Mouse (Mus musculus): ENCODE measurements around the gene Zdhhc3.

Gene Zdhhc3

GRCm38 (mm10) chr9:123112805-123113521, at the start of gene Zdhhc3, which contains the start of gene Exosc7:
Gene Zdhhc3 (minus strand): TSS chr9:123113205.
Gene Exosc7 (plus strand): TSS chr9:123113215.
- peak; percentile 83 to 93 for DNase-seq

- DNase-seq: no peak
These were observed 48.8 kb upstream of the Zdhhc3 start for GRCm38 (mm10) chr9:123161792-123162191.

GRCm38 (mm10) chr9:123159330-123159729, 46.3 kb upstream of the Zdhhc3 start:
- peak; percentile 74 to 89 for DNase-seq

DNA sequence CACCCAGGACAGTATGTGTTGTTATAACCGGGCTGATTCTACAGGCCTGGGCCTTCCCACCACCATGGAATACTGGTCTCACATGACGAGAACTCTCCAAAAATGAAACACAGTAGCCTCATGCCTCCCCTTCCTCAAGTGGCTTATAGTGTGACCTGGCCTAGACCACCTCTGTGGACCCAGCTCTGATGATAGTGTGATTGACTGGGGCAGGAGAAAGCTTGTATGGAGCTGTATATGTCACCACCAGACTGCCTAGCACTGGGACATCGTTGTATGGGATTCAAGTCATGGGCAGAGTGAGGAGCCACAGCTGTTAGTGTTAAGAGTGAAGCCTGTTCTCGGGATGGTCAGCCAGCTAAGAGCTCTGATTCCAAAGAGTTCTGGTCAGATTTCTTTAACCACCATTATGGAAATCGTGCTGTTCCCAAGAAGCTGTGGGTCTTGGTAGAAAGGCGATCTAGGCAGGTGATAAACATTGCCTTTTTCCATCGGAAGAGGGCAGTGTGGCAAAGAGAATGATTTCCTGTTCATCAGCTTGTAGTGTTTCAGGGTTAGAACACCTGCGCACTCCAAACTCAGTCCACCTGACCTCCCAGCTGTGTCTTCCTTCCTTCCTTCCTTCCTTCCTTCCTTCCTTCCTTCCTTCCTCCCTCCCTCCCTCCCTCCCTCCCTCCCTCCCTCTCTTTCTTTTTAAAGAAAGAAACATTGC, 45.3 kb upstream of the Zdhhc3 start:
- DNase-seq: peak in 1 of 2 experiments; percentile 59

- no peak for DNase-seq
These were observed 44.7 kb upstream of the Zdhhc3 start for GRCm38 (mm10) chr9:123157699-123158098.

DNA sequence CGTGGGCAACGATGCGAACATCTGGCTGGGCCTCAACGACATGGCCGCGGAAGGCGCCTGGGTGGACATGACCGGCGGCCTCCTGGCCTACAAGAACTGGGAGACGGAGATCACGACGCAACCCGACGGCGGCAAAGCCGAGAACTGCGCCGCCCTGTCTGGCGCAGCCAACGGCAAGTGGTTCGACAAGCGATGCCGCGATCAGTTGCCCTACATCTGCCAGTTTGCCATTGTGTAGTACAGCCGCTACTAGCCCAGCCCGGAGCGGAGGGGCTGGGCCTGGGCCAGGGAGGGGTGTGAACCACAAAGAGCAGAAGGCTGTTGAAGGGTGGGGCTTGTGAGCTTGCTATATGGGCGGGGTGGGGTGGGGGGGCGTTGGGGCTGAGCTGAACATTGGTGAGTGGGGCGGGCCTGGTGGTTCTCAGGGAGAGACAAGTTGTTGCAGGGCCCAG, 43.9 kb upstream of the Zdhhc3 start:
- peak; percentile 59 to 78 for DNase-seq

DNA sequence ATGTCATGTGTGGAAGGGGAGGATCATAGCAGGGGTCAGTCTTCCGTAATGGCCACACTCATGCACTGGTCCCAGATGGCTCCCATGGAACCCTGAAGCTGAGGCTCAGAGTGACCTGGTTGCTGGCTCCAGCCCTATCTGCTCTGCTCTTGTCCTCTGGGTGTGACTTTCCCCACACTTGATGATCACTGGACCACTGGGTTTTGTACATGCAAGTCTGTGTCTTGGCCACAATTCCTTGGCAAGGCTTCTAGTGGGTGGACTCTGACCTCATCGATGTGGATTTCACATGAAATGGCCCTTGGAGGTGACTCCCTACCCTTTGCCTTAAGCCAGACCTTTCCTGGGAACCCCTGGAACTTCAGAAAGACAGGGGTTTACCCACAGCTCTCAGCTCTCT, 40.1 kb upstream of the Zdhhc3 start:
- no peak for DNase-seq

DNA sequence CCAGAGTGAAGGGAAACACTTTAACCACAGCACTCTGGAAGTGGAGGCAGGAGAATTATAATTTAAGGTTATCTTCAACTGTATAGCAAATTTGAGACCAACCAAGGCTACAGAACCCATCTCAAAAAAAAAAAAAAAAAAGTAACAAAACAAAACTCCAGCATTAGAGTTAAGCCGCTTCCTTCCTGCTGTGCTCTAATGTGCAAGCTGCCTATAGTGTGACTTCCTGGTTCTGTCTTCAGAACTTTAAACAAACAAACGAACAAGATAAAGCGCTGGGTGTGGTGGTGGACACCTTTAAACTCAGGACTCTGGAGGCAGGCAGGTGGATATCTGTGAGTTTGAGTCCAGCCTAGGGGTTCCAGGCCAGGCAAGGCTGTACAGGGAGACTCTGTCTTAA, 39.0 kb upstream of the Zdhhc3 start:
- no peak for DNase-seq

DNA sequence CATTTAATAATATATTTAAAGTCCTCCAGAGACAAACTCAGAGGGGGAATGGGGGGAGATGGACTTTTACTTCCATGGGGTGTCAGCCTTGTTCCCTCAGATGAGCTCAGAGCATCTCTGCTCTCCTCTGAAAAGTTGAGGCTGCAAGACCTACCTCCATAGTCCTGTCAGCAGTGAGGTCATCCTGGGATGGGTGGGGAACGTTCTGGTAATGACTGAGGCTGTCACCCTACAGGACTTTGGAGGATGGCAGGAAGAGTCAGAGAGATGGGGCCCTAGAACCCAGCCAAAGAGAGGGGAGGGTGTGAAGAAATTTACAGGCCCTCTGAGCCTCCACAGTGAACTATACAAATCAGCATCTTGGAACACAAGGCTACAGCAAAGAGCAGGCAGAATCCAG, 38.6 kb upstream of the Zdhhc3 start:
- DNase-seq: no peak

DNA sequence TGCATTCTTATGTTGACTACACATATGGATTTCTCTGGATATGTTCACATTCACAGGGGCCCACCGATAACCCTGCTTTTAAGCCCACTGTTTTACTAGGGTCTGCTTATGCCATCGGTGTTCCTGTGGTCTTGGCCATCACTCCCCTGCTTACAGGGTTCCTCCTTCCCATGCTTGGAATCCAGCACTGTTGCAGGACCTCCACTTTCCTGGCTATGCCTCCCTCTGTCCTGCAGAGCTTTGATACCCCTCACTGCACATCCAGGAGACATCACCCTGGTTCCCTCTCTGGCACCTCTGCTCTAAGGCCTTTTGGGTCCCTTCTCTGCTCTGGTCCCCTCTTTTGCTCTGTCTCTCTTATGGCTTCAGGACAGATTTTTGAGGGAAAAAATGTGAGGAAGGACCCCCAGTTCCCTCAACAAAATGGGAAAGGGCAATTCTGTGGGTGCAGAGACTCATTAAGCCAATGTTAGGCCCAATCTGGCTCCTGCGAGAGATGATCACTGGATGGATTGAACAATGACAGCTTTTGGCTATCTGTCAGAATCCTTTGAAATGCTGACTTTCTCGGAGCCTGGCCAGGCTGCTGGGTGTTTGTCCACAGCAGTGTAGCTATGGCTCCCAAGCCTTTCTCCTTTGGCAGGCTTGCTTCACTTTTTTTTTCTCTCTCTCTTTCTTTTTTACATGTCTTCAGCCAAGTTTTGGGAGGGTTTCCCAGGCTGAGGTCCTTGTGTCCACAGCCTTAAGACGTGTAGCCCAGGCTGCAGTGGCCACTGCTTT, 37.4 kb upstream of the Zdhhc3 start, which contains the start of gene Clec3b:
TSS of gene Clec3b (plus strand) at position 706 of the 780 bp plus-strand sequence.
- peak; percentile 50 to 61 for DNase-seq

DNA sequence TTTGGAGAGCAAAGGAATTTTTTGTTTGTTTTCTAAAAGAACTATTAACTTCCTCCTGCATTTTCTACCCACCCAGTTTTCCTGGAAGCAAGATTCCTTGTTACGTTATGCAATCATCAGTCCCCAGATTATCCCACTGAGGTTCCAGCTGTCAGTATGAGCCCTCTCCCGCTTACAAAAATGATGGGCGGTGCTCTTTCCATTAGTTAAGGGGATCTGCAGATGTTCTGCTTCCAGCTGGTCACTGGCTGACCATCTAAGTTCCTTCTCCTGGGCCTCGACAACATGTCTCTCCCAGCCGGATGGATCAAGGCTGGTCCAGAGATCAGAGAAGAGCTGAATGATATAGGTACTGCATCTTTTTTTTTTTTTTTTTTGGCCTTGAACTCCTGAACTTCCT, 35.4 kb upstream of the Zdhhc3 start:
- DNase-seq: no peak

GRCm38 (mm10) chr9:123139887-123140614, 27.0 kb upstream of the Zdhhc3 start:
- DNase-seq: no peak

DNA sequence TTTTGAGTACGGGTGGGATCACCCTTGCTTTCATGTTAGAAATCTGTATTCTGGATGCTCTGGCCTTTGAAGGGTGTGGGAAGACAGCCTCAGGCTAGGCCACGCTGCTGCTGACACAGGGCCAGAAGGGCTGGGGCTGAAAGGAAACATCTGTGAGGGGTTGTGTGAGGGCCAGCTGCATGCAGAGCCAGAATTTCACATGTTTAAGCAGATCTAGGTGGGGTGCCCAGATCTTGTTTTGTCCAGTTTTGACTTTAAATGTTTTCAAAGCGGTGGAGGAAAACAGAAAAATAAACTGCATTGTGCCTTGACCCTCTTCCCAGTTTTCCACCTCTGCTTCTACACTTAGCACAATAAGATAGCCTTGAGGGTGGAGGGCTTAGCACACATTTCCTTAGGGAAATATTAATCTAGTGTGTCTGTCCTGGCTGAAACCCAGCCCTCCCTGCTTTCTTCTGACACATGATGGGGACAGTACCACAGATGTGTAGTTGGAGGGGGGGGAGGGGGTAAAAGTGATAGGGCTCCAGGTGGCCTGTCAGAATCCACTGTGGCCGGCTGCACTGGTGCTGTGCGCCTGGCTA, 26.0 kb upstream of the Zdhhc3 start:
- peak; percentile 70 to 87 for DNase-seq

- DNase-seq: no peak
These were observed 24.1 kb upstream of the Zdhhc3 start for GRCm38 (mm10) chr9:123136953-123137682.

GRCm38 (mm10) chr9:123132994-123133393, 20.0 kb upstream of the Zdhhc3 start:
- no peak for DNase-seq

- no peak for DNase-seq
These were observed 14.7 kb upstream of the Zdhhc3 start for GRCm38 (mm10) chr9:123127663-123128062.

- DNase-seq: no peak
These were observed 11.5 kb upstream of the Zdhhc3 start for GRCm38 (mm10) chr9:123124413-123124981.

DNA sequence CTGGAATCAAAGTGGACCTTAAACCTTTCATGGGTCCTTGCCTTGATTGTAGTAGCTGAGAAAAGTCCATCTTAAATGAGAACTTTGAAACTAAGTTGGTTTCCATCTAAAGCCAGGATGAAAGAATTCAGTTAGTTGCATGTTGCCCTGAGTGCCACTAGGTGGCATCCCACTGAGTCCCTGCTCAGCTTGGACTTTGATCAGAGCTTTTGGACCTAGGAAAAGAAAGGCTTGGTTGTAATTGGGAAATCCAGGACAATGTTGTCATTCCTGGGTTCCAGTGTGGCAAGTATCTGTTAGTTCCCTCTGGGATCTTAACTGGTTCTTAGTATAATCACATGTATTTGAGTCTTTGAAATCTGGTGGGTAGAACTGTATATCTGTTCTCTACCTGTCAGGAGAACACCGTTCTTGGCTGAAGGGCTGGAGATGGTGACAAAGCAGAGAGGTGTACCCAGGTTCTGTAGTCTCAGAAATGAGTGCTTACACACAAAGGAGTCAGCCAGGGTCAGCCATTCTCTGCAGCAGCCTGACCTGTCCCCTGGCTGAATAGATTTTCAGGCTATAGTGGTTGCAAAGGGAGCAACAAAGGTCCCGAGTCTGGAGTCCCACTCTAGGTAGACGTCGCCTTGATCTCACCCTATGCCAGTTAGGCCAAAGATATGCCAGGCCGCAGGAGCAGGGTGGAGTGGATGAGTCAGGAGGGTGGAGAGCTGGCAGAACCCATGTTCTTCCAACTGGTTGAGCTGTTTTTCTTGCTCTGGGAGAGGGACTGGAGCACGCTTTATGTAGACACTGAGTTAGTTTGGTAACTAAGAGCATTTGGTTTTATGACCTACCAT, 10.8 kb upstream of the Zdhhc3 start:
- peak in 1 of 2 experiments; percentile 21 for DNase-seq

- DNase-seq: no peak
These were observed 10.0 kb upstream of the Zdhhc3 start for GRCm38 (mm10) chr9:123123017-123123416.

DNA sequence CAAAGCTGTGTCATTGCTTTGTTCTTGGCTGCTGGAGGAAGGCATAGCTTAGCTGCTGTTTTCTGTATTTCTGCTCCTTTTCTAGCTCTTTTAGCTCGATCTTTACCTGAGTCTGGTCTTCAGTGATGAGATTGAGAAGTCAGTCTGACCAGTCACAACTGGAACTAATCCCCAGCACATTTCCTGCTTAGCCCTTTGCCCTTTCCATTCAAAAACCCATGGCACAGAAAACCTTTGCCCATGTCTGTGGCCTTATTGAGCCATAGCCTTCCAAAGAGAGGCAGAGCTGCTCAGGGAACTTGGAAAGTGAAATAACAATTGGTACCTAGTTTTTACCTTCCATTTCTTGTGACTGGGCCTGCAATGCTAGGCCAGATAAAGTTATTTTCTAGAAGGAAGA, 2.6 kb upstream of the Zdhhc3 start:
- DNase-seq: no peak
